Mouse (Mus musculus) layer of hippocampus, adult 2 months (tissue): ENCODE measurements around the gene Tmtc1. TPM values are rescaled to one million over a fixed set of nuclear protein-coding genes. Genes with fewer than 3 reads are reported as not detected.

ENCODE experiments used
- DNase-seq, 2 experiments: peaks; one replicate each; pipeline ENCODE4 v3.0.0; 2022; ENCODE audit warnings: low spot score in 2 of 2
- H3K27ac ChIP-seq: fragments of 200-600 bp; 2 replicates; pipeline ENCODE4 v1.8.1; 2022
- H3K4me3 ChIP-seq: fragments of 200-600 bp; 2 replicates; pipeline ENCODE4 v1.8.1; 2022; ENCODE audit warnings: mild to moderate bottlenecking
- CTCF ChIP-seq: fragments of 200-600 bp; conservative IDR thresholded peaks from 2 replicates; pipeline ENCODE4 v1.8.1; 2022; ENCODE audit warnings: antibody characterized with exemption, mild to moderate bottlenecking, moderate library complexity
- long read RNA-seq, 2 experiments: library from polyadenylated mRNA; stranded (forward); transcript quantifications; one replicate each; pipeline ENCODE4 v2.0.0; 2021; ENCODE audit warnings: borderline mapping rate in 2 of 2
- total RNA-seq, 2 experiments: library from RNA; stranded (reverse); gene quantifications; 2 replicates each; pipeline ENCODE4 v1.2.3; 2021

Tmtc1 gene
- 10 to 100 TPM; 39.8 to 42.0 TPM for total RNA-seq
- long read RNA-seq, experiment 1, full-length matches to known transcripts = 6 of 10 reads
- long read RNA-seq, experiment 1, partial matches to known transcripts = 1 of 10 reads
- long read RNA-seq, experiment 1, other reads (novel, unspliced or antisense) = 3 of 10 reads
- long read RNA-seq, experiment 2, full-length matches to known transcripts = 6 of 16 reads
- long read RNA-seq, experiment 2, partial matches to known transcripts = 4 of 16 reads
- long read RNA-seq, experiment 2, other reads (novel, unspliced or antisense) = 6 of 16 reads

DNA sequence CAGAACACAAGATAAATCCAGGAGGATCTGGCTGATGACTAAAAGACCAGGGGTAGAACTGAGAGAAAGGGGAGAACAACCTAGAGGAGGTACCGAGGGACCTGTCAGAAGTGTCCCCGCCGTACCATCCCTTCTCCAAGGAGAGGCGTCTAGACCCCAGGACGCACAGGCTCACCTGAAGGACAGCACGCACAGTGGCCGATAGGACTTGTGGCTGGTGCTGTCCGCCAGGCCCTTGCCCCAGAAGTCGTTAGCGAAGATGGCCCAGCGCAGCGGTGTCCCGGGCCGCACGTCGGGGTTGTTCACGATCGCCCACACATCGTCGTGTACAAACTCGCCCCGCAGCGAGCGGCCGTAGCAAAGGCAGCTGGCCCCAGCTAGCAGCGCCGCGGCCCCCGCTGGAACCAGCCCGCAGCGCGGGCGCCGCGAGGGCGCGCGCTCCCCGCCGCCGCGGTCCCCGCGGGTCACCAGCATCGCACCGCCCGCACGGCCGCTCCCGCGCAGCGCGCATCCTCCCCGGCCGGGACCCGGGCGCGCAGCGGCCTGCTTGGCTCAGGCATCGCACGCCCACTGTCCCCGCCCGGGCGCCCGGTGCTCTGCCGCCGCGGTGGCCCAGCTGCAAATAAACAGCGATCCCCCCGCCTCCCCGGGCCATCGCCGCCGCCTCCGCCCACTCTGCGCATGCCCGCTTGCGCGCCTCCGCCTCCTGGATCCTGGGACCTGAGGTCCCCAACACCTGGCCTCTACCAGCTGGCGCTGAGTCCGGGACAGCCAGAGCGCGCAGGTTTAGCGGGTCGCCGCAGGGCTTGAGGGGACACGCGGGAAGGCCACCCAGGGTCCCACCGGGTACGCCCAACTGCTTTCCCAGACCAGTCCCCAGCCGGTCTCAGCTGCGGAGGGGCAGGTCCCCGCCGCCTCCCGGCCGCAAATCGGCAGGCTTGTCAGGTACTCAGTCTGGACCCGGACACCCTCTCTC, at the start of gene Tmtc1:
Gene Tmtc1, minus strand, starts transcription at position 664 of the 976 bp plus-strand sequence.
- peak within 1 kb of the TSS; percentile 91 for H3K27ac ChIP-seq
- peak within 1 kb of the TSS; percentile 88 for H3K4me3 ChIP-seq
- peak; percentile 53 to 67 for DNase-seq
- TF ChIP-seq CTCF = no peak

DNA sequence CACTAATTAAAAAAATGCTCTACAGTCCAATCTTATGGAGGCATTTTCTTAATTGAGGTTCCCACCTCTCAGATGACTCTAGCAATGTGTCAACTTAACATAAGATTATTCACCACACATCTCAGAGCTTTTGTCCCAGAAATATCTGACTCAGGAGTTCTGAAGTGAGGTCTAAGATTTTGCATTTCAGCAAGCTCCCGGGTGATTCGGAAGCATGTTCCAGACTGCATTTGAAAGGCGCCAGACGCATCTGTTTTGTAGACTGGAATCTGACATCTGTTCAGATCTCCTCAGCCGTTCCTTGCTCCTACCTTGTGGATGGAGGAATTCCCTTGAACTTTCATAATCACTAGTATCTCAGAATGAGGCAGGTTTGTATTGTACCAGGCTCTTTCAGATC, 47.7 kb upstream of the Tmtc1 start:
- no peak overlapping the region for H3K4me3 ChIP-seq

DNA sequence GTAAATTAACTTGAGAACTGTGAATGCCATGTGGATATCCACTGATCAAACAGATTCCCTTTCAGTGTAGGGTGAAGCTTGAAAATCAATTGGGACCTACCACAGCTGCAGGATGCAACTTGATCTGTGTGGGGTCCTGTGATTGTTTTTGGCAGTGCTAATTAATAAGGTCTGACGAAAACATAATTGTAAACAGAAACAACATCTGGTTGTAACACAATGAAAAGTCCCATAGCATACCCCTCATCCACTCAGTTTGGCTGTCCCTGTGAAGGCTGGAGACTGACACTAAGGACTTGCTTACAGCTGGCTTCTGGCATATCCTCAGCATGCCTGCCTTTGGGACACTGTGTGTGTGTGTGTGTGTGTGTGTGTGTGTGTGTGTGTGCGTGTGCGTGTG, 42.6 kb upstream of the Tmtc1 start:
- Histone ChIP-seq H3K27ac (no peak overlapping the region), H3K4me3 (no peak overlapping the region)
- TF ChIP-seq CTCF = no peak
- no peak for DNase-seq

More for the DNA sequence above, 47.7 kb upstream of the Tmtc1 start:
- TF ChIP-seq CTCF = no peak
- no peak overlapping the region for H3K27ac ChIP-seq
- no peak for DNase-seq

DNA sequence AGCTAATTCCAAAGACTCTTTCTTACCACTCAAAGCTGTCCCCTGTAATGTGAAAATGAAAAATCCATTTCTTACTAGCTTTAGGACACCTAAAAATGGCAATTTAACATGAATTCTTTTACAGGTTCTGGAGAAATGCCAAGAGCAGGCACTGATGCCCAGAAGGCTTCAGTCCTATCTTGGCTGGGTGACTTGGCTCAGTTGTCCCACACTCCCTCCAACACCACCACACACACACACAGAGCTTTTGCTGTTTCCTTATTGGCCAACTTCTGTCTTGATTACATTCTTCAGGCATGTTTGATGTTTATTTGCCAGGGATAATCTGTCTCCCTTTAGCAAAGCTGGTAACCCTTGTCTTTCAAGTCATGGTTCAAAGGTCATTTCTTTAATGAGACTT, 37.7 kb upstream of the Tmtc1 start:
- Histone ChIP-seq H3K4me3 (no peak overlapping the region), H3K27ac (no peak overlapping the region)
- no peak for DNase-seq
- TF ChIP-seq CTCF = no peak

DNA sequence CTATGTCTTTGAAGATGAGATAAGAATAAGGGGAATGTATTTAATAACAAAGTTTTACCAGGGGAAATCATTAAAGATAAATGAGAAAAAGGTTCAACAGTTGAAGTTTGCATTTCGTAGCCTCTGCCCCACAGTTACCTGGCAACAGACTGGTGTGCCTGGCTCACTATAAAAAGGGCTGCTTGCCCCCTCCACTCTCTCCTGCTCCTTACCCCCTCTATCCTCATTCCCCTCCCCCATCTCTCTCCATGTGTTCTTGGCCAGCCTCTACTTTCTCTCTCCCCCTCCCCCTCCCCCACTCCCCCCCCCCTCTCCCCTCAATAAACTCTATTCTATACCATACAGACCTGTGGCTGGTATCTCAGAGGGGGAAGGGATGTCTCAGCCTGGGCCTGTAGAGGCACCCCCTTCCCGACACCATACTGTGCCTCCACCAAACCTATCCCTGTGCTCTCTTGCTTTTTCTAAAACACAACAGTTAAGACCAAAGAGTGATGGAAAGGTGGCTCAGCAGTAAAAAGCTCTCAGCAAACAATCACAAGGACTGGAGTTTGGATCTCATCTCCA, 35.6 kb upstream of the Tmtc1 start:
- DNase-seq = no peak
- TF ChIP-seq CTCF = no peak

DNA sequence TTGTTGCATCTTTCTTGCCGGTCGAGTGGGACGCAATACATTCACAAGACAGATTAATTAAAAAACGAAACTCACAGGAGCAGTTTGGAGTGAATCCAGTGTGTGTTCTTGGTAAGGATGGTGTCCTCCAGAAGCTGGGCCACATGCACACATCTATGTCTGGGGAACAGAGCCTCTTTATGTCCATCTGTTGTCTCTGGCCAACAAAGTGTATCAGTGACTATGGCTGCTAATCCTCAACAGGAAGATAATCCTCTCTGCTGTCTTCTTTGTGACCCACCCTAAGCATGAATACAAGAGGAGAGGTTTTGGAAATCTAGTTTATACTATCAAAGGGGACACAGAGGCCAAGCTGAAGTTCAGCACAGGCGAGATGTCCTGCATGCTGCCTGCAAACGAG, 34.2 kb upstream of the Tmtc1 start:
- no peak for TF ChIP-seq CTCF
- no peak overlapping the region for H3K27ac ChIP-seq
- no peak overlapping the region for H3K4me3 ChIP-seq
- DNase-seq = no peak

More for the DNA sequence above, 35.6 kb upstream of the Tmtc1 start:
- Histone ChIP-seq H3K4me3 (no peak overlapping the region), H3K27ac (no peak overlapping the region)

DNA sequence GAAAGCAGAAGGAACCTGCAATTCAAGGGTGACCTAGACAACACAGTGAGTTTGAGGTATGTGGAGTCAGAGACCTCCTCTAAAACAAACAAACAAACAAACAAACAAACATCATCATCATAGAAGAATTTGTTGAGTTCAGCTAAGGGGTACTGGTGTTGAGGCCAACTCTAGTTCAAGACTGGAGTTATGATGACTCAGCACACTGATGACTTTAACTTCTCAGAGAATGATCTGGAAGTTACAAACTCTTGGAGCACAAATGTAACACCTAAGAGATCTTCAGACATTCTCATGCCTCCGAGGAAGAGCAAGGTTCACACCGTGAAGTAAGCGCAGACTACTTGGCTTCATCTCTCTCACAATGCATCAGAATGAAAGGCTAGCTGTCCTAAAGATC, 28.1 kb upstream of the Tmtc1 start:
- no peak for DNase-seq
- no peak overlapping the region for H3K4me3 ChIP-seq
- no peak overlapping the region for H3K27ac ChIP-seq
- TF ChIP-seq CTCF = no peak

DNA sequence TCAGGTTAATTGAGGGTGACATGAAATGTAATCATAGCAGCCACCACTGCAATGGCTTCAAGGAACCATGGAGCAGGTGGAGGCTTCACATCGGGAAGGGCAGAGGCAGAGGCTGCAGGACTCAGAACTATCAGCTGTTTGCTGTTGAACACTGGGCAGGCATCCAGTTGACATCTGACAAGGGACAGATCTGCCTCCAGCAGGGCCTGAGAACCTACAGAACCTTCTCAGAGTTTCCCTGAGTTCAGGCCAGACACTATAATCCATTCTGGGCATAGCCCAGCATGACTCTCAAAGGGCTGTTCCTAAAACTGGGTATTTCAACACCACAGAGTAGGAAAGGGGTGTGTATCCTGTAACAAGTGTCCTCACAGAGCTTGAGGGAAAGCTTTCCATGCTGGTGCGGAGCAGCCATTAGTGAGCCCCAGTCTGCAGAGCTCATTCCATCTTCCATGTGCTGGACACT, 23.8 kb upstream of the Tmtc1 start:
- Histone ChIP-seq H3K4me3 (no peak overlapping the region), H3K27ac (no peak overlapping the region)
- DNase-seq = no peak
- no peak for TF ChIP-seq CTCF

DNA sequence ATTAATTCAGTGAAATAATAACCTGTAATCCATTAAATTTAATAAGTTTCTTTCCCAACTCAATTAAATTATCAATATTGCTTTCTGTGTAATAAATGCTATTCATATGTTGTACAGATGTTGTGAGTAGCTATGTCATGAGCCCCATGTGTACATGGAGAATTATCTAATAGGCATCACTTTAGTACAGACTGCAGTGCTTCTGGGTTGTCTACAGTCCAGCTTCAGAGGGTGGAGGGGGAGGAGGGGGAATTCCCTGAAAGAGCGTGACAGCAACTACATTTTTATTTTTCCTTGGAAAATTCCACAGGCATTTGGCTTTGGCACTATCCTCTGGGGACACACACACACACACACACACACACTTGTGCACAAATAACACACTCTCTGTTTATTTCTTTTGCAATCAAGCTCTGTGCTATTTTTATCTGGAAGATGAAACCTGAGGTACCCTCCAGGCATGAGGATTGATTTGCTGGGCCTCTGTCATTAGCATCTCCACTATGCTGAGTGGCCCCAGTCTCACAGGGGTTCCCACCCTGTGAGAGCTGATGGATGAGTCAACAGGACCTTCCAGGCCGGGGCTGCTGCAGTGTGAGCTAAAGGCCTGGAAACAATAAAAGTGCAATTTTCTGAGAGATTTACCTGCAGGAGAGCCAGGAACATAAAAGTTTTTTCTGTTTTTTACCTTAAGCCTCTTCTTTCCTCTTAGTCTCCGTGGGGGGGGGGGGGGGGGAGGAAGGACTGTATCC, 23.2 kb upstream of the Tmtc1 start:
- no peak overlapping the region for H3K4me3 ChIP-seq
- no peak for DNase-seq
- no peak overlapping the region for H3K27ac ChIP-seq
- no peak for TF ChIP-seq CTCF

DNA sequence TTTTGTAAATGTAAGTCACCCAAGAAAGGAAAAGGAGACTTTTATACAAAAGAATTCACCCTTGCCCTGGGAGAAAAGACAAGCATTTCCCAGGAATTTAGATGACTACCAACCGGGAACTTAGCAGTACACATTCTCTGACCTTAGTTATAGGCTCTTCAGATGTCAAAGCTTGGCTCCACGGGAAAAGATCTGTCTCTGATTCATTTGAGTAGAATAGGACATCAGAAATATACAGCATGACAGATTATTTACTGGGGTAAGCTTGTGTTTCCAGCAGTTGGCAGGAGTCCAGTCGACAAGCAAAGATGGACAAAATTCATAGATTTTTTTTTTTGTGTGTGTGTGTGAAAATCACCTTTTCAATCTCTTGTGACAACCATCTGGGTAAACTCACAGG, 15.4 kb upstream of the Tmtc1 start:
- Histone ChIP-seq H3K4me3 (no peak overlapping the region), H3K27ac (no peak overlapping the region)
- DNase-seq = no peak
- no peak for TF ChIP-seq CTCF

DNA sequence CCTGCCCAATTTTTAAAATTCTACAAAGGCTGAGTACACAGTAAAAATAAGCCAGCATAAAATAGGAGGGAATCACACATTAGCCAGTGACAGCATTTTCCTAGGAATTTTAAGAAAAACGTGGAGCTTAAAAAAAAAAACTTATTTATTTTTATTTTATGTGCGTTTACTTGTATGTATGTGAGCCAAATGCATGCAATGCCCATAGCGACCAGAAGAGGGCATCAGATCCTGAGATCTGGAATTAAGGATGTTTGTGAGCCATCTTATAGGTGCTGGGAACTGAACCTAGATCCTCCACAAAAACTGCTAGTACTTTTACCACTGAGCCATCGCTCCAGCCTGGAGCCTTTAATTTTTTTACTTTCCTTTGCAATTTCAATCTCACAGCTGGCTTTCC, 11.3 kb upstream of the Tmtc1 start:
- peak; percentile 56 for TF ChIP-seq CTCF
- no peak overlapping the region for H3K27ac ChIP-seq
- DNase-seq = no peak
- no peak overlapping the region for H3K4me3 ChIP-seq

DNA sequence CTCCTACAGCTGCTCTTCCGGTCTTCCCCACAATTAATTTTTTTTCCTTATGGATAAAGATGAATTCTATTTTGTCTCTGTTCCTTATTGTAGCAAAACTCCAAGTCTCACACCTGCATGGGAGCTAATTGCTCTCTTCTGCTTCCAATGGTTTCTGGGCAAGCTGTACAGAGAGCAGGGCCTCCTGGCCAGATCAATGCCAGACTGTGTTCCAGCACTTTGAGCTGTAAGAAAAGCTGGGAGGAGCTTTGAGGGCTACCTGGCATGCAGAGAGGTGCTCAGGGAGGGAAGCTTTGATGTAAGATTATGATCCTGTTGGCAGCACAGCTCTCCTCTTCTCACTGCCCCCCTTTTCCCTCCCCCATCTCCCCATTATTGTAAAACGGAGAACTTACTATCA, 10.6 kb upstream of the Tmtc1 start:
- DNase-seq = no peak
- Histone ChIP-seq H3K27ac (no peak overlapping the region), H3K4me3 (no peak overlapping the region)
- TF ChIP-seq CTCF = no peak

DNA sequence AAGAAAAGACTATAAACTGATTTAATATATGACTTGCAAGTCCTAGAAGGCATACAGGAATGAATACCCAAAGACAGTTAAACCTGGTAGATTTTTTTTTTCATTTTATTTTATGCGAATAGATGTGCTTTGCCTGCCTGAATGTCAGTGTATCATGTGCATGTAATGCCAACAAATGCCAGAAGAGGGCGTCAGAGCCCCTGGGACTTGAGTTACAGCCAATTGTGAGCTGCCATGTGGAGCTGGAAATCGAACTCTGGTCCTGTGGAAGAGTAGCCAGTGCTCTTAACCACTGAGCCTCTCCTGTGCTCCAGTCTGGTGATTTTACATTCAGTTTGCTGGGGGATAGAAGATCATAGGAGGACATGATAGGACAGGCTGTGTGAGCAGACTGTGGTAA, 4.0 kb upstream of the Tmtc1 start:
- no peak overlapping the region for H3K4me3 ChIP-seq
- no peak overlapping the region for H3K27ac ChIP-seq
- DNase-seq = no peak
- TF ChIP-seq CTCF = peak; percentile 52
